Mouse (Mus musculus) kidney, adult 9 months (tissue): Measurements from ENCODE around the gene Pih1d3.

Experiments
- DNase-seq: peaks from one replicate; pipeline ENCODE4 v3.0.0; 2022

Pih1d3 gene

GRCm38 (mm10) chr1:31222564-31222963 is at the start of gene Pih1d3, which contains the start of gene 4931428L18Rik:
Gene Pih1d3, plus strand, starts transcription at chr1:31222838.
Gene 4931428L18Rik, minus strand, starts transcription at chr1:31222684.
- no peak for DNase-seq

- no peak for DNase-seq
Measured at GRCm38 (mm10) chr1:31175401-31175800, 47.2 kb upstream of the Pih1d3 start.

GRCm38 (mm10) chr1:31176101-31176500 is 46.5 kb upstream of the Pih1d3 start, which contains the start of gene Lgsn:
Gene Lgsn, plus strand, starts transcription at chr1:31176401.
- DNase-seq: no peak

- no peak for DNase-seq
Measured at GRCm38 (mm10) chr1:31178264-31178663, 44.4 kb upstream of the Pih1d3 start.

GRCm38 (mm10) chr1:31190237-31190866 is 32.3 kb upstream of the Pih1d3 start:
- DNase-seq: no peak

- no peak for DNase-seq
Measured at GRCm38 (mm10) chr1:31195633-31196032, 27.0 kb upstream of the Pih1d3 start.

GRCm38 (mm10) chr1:31196959-31197358 is 25.7 kb upstream of the Pih1d3 start:
- DNase-seq: no peak

GRCm38 (mm10) chr1:31203771-31204170 is 18.9 kb upstream of the Pih1d3 start:
- no peak for DNase-seq

- no peak for DNase-seq
Measured at GRCm38 (mm10) chr1:31205346-31205745, 17.3 kb upstream of the Pih1d3 start.

- no peak for DNase-seq
Measured at GRCm38 (mm10) chr1:31205770-31206169, 16.9 kb upstream of the Pih1d3 start.

GRCm38 (mm10) chr1:31210144-31210543 is 12.5 kb upstream of the Pih1d3 start:
- peak; percentile 57 for DNase-seq

- DNase-seq: no peak
Measured at GRCm38 (mm10) chr1:31214831-31215230, 7.8 kb upstream of the Pih1d3 start.

- no peak for DNase-seq
Measured at GRCm38 (mm10) chr1:31220599-31221250, 1.9 kb upstream of the Pih1d3 start.

GRCm38 (mm10) chr1:31233319-31234036 is 10.8 kb downstream of the Pih1d3 start:
- peak; percentile 16 for DNase-seq

- peak; percentile 1 for DNase-seq
Measured at GRCm38 (mm10) chr1:31260218-31260923, 37.7 kb downstream of the Pih1d3 start.
